ENCODE assay signal across 26 mouse cellular contexts in the genomic region with DNA sequence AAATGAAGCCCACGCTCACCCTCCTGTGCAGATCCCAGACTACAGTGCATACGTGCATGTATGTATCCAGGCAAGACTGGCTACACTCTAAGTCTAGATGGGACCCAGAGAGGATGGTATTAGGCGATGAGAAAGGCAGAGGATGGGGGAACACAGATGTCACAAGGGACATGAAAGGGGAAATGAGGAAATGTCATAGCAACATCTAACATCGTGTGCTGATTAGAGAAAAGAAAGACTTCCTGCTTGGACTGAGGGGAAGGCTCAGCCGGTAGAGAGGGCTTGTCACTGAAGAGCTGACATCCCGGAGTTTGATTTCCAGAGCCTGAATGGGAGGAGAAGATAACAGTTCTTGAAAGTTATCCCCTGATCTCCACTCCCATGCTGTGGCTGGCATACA.
"Had no signal": no experiment of that assay in that cellular context is flagged by ENCODE, and none has a peak within 500 bp of the region (broad histone marks: within the 10 kb centered on the region; RNA-seq: fewer than 3 reads in every experiment).

No protein-coding gene starts in this region.

- H3K9ac ChIP-seq: intestine, embryonic 15.5 days; kidney, embryonic 15.5 days; limb, embryonic 13.5 days; liver, embryonic 12.5 days; liver, embryonic 15.5 days; midbrain, embryonic 15.5 days; neural tube, embryonic 12.5 days; neural tube, embryonic 15.5 days; stomach, embryonic 15.5 days had no signal

- H3K4me3 ChIP-seq: intestine, embryonic 15.5 days; kidney, embryonic 15.5 days; left cerebral cortex, adult 2 months; limb, embryonic 10.5 days; limb, embryonic 13.5 days; liver, embryonic 12.5 days; liver, embryonic 15.5 days; megakaryocyte, embryonic 14.5 days; midbrain, embryonic 10.5 days; midbrain, embryonic 15.5 days; neural tube, embryonic 12.5 days; neural tube, embryonic 15.5 days; stomach, embryonic 15.5 days had no signal

- H3K36me3 ChIP-seq: intestine, embryonic 15.5 days; kidney, embryonic 15.5 days; limb, embryonic 10.5 days; limb, embryonic 13.5 days; liver, embryonic 12.5 days; liver, embryonic 15.5 days; midbrain, embryonic 10.5 days; midbrain, embryonic 15.5 days; neural tube, embryonic 12.5 days; neural tube, embryonic 15.5 days; stomach, embryonic 15.5 days had no signal

- H3K27me3 ChIP-seq: intestine, embryonic 15.5 days; limb, embryonic 13.5 days; liver, embryonic 12.5 days; liver, embryonic 15.5 days; megakaryocyte, embryonic 14.5 days; midbrain, embryonic 15.5 days; neural tube, embryonic 12.5 days; neural tube, embryonic 15.5 days; stomach, embryonic 15.5 days had no signal

- H3K9me3 ChIP-seq: intestine, embryonic 15.5 days; kidney, embryonic 15.5 days; limb, embryonic 10.5 days; liver, embryonic 12.5 days; liver, embryonic 15.5 days; midbrain, embryonic 10.5 days; midbrain, embryonic 15.5 days; neural tube, embryonic 15.5 days; stomach, embryonic 15.5 days had no signal

- H3K27ac ChIP-seq: intestine, embryonic 15.5 days; kidney, embryonic 15.5 days; left cerebral cortex, adult 2 months; limb, embryonic 10.5 days; limb, embryonic 13.5 days; liver, embryonic 12.5 days; liver, embryonic 15.5 days; midbrain, embryonic 10.5 days; midbrain, embryonic 15.5 days; neural tube, embryonic 12.5 days; neural tube, embryonic 15.5 days; stomach, embryonic 15.5 days had no signal

- H3K4me1 ChIP-seq: liver, embryonic 12.5 days; liver, embryonic 15.5 days; megakaryocyte, embryonic 14.5 days; midbrain, embryonic 10.5 days had no signal

- H3K4me2 ChIP-seq: intestine, embryonic 15.5 days; kidney, embryonic 15.5 days; limb, embryonic 13.5 days; liver, embryonic 12.5 days; liver, embryonic 15.5 days; midbrain, embryonic 15.5 days; neural tube, embryonic 12.5 days; neural tube, embryonic 15.5 days; stomach, embryonic 15.5 days had no signal

- ATAC-seq: intestine, embryonic 15.5 days; liver, embryonic 12.5 days; midbrain, embryonic 15.5 days had no signal

- DNase-seq: kidney, adult 11 months; kidney, adult 8-10 months; kidney, postnatal 10 days; kidney, postnatal 36 days; layer of hippocampus, postnatal 36 days; liver; lung, adult 2 months; lung, postnatal 14 days; lung, postnatal 4 days; retina, postnatal 1 day; right cerebral cortex, postnatal 25 days; spleen, adult 18-20 months; thymus, postnatal 25 days had no signal
